Mouse (Mus musculus) layer of hippocampus, adult 8-10 months (tissue): ENCODE measurements around the gene Kcnd2. TPM values are rescaled to one million over a fixed set of nuclear protein-coding genes. Genes with fewer than 3 reads are reported as not detected.

Source experiments
- DNase-seq, 2 experiments: peaks; one replicate each; pipeline ENCODE4 v3.0.0; 2022; ENCODE audit warnings: low spot score in 2 of 2
- total RNA-seq, 4 experiments: library from RNA; stranded (reverse); gene quantifications; 2 replicates each; pipeline ENCODE4 v1.2.4; 2022

Kcnd2 gene
- total RNA-seq, 4 experiments from 2014 or later: 84.9 to 96.6 (median 90.3) TPM

- no peak for DNase-seq
Observed at GRCm38 (mm10) chr6:21418246-21418645, 202.9 kb downstream of the Kcnd2 start.

GRCm38 (mm10) chr6:21424202-21424785, 209.0 kb downstream of the Kcnd2 start:
- peak; percentile 9 to 32 for DNase-seq

- DNase-seq: no peak
Observed at GRCm38 (mm10) chr6:21431120-21431519, 215.8 kb downstream of the Kcnd2 start.

GRCm38 (mm10) chr6:21464719-21465118, 249.4 kb downstream of the Kcnd2 start:
- DNase-seq: no peak

- DNase-seq: no peak
Observed at GRCm38 (mm10) chr6:21471891-21472544, 256.7 kb downstream of the Kcnd2 start.

GRCm38 (mm10) chr6:21482714-21483113, 267.4 kb downstream of the Kcnd2 start:
- no peak for DNase-seq

- DNase-seq: no peak
Observed at GRCm38 (mm10) chr6:21488536-21488935, 273.2 kb downstream of the Kcnd2 start.

GRCm38 (mm10) chr6:21502921-21503320, 287.6 kb downstream of the Kcnd2 start:
- DNase-seq: no peak

GRCm38 (mm10) chr6:21510621-21511239, 295.4 kb downstream of the Kcnd2 start:
- no peak for DNase-seq

GRCm38 (mm10) chr6:21520351-21520750, 305.0 kb downstream of the Kcnd2 start:
- no peak for DNase-seq

- no peak for DNase-seq
Observed at GRCm38 (mm10) chr6:21527489-21528074, 312.3 kb downstream of the Kcnd2 start.

GRCm38 (mm10) chr6:21534009-21534408, 318.7 kb downstream of the Kcnd2 start:
- no peak for DNase-seq

- no peak for DNase-seq
Observed at GRCm38 (mm10) chr6:21534820-21535219, 319.5 kb downstream of the Kcnd2 start.

GRCm38 (mm10) chr6:21551501-21551900, 336.2 kb downstream of the Kcnd2 start:
- no peak for DNase-seq

GRCm38 (mm10) chr6:21570964-21571363, 355.7 kb downstream of the Kcnd2 start:
- DNase-seq: no peak

- no peak for DNase-seq
Observed at GRCm38 (mm10) chr6:21590156-21590555, 374.9 kb downstream of the Kcnd2 start.

GRCm38 (mm10) chr6:21597424-21597823, 382.1 kb downstream of the Kcnd2 start:
- DNase-seq: no peak

GRCm38 (mm10) chr6:21609381-21610059, 394.2 kb downstream of the Kcnd2 start:
- DNase-seq: no peak

GRCm38 (mm10) chr6:21629989-21630388, 414.7 kb downstream of the Kcnd2 start:
- DNase-seq: no peak

- DNase-seq: no peak
Observed at GRCm38 (mm10) chr6:21655681-21656080, 440.4 kb downstream of the Kcnd2 start.

GRCm38 (mm10) chr6:21664135-21664534, 448.8 kb downstream of the Kcnd2 start:
- no peak for DNase-seq

GRCm38 (mm10) chr6:21664638-21665037, 449.3 kb downstream of the Kcnd2 start:
- no peak for DNase-seq
